ENCODE assay signal across 26 mouse cellular contexts in genomic region chr13:7538856-7539255, GRCm38 (mm10).
"Had no signal": no experiment of that assay in that cellular context is flagged by ENCODE, and none has a peak within 500 bp of the region (broad histone marks: within the 10 kb centered on the region; RNA-seq: fewer than 3 reads in every experiment).

No protein-coding gene starts in this region.

- H3K9ac ChIP-seq: embryonic facial prominence, embryonic 12.5 days; embryonic facial prominence, embryonic 13.5 days; embryonic facial prominence, embryonic 15.5 days; forebrain, embryonic 12.5 days; forebrain, embryonic 13.5 days; forebrain, embryonic 15.5 days; forebrain, postnatal 0 days had no signal

- H3K27ac ChIP-seq: embryonic facial prominence, embryonic 10.5 days; embryonic facial prominence, embryonic 12.5 days; embryonic facial prominence, embryonic 13.5 days; embryonic facial prominence, embryonic 15.5 days; forebrain, embryonic 10.5 days; forebrain, embryonic 12.5 days; forebrain, embryonic 13.5 days; forebrain, embryonic 15.5 days; gastrocnemius, adult 2 months; heart, adult 2 months; heart, embryonic 10.5 days had no signal

- ATAC-seq: forebrain, embryonic 13.5 days; forebrain, embryonic 14.5 days; forebrain, embryonic 15.5 days; forebrain, embryonic 16.5 days; forebrain, postnatal 0 days had no signal

- H3K27me3 ChIP-seq: embryonic facial prominence, embryonic 12.5 days; embryonic facial prominence, embryonic 13.5 days; embryonic facial prominence, embryonic 15.5 days; forebrain, embryonic 12.5 days; forebrain, embryonic 13.5 days; forebrain, embryonic 15.5 days had no signal

- H3K4me2 ChIP-seq: embryonic facial prominence, embryonic 12.5 days; embryonic facial prominence, embryonic 13.5 days; embryonic facial prominence, embryonic 15.5 days; forebrain, embryonic 12.5 days; forebrain, embryonic 13.5 days; forebrain, embryonic 15.5 days had no signal

- H3K4me1 ChIP-seq: embryonic facial prominence, embryonic 10.5 days; embryonic facial prominence, embryonic 12.5 days; embryonic facial prominence, embryonic 13.5 days; embryonic facial prominence, embryonic 15.5 days; forebrain, embryonic 10.5 days; forebrain, embryonic 12.5 days; forebrain, embryonic 13.5 days; forebrain, embryonic 15.5 days; heart, embryonic 10.5 days had no signal

- H3K36me3 ChIP-seq: embryonic facial prominence, embryonic 10.5 days; embryonic facial prominence, embryonic 12.5 days; embryonic facial prominence, embryonic 13.5 days; embryonic facial prominence, embryonic 15.5 days; forebrain, embryonic 10.5 days; forebrain, embryonic 12.5 days; forebrain, embryonic 15.5 days; heart, embryonic 10.5 days had no signal

- H3K4me3 ChIP-seq: embryonic facial prominence, embryonic 10.5 days; embryonic facial prominence, embryonic 12.5 days; embryonic facial prominence, embryonic 13.5 days; embryonic facial prominence, embryonic 15.5 days; erythroblast, embryonic 14.5 days; forebrain, embryonic 10.5 days; forebrain, embryonic 12.5 days; forebrain, embryonic 13.5 days; forebrain, embryonic 15.5 days; gastrocnemius, adult 2 months; heart, adult 2 months; heart, embryonic 10.5 days had no signal

- H3K9me3 ChIP-seq: embryonic facial prominence, embryonic 10.5 days; embryonic facial prominence, embryonic 12.5 days; embryonic facial prominence, embryonic 13.5 days; embryonic facial prominence, embryonic 15.5 days; forebrain, embryonic 10.5 days; forebrain, embryonic 12.5 days; forebrain, embryonic 13.5 days; forebrain, embryonic 15.5 days; heart, embryonic 10.5 days had no signal

- DNase-seq: cerebellum, postnatal 10 days; cerebellum, postnatal 14 days; cerebellum, postnatal 25 days; cerebellum, postnatal 36 days; embryo, embryonic 11 days; forebrain, postnatal 0 days; gastrocnemius, adult 2 months; gastrocnemius, postnatal 10 days; gastrocnemius, postnatal 14 days; gastrocnemius, postnatal 25 days; gastrocnemius, postnatal 36 days; heart, adult 11 months; heart, adult 18-20 months; heart, adult 2 months had no signal
